Mouse (Mus musculus) bone marrow macrophage, adult 2 months (primary cell): Measurements from ENCODE around the gene Ubr2.

Experiments
- CTCF ChIP-seq: IDR thresholded peaks from 2 replicates; pipeline ENCODE4 v1.5.1; 2012; ENCODE audit warnings: low read depth, mild to moderate bottlenecking, low read length, moderate library complexity
- POLR2A ChIP-seq: IDR thresholded peaks from 2 replicates; pipeline ENCODE4 v1.6.1; 2012; ENCODE audit warnings: mild to moderate bottlenecking, low read depth, low read length, borderline replicate concordance

DNA sequence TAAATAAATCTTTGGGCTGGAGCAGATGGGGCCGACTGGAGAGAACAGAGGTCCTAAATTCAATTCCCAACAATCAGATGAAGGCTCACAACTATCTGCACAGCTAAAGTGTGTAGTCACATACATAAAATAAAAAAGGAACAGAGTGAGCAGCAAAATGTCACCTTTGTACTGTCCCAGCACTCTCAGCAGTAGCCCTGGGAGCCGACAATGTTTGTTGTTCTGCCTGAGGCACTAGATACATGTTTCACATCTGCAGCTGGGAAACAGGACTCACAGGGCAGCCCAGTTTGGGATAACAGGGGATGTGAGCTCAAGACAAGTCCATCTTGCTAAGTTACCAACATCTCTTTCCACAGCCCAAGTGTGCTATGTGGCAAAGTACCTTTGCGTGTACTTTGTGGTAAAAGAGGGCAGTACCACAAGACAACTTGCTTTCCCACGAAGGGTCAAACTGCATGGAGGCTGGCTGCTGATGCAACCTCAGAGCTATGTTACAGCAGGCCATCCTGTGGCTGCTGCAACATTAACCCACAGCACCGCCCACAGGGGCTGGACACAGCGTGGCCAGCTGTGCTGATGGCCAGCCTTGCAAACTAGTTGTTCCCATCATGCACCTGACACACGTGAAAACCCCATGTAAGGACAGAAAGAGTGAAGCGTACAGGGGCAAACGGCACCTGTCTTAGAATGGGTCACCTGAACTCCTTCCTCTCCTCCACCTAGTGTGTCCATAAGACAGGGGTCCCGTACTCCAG lies 15.5 kb downstream of the Ubr2 start:
- TF ChIP-seq POLR2A = no peak
- no peak for TF ChIP-seq CTCF
